In genomic region chr8:79372521-79372920, GRCm38 (mm10) we compare ENCODE assay signal across 14 mouse cellular contexts. TPM values are rescaled to one million over a fixed set of nuclear protein-coding genes. Genes with fewer than 3 reads are reported as not detected.
DNase-seq lines count a peak whose midpoint lies in the region; ATAC-seq and TF ChIP-seq lines count a peak whose summit lies in the region.
"Had no signal": no experiment of that assay in that cellular context is flagged by ENCODE, and none has a peak within 500 bp of the region (broad histone marks: within the 10 kb centered on the region; RNA-seq: fewer than 3 reads in every experiment).

No protein-coding gene starts in this region.

- no peaks in the 10 kb centered on the region for H3K9me3 ChIP-seq in liver, embryonic 12.5 days (replicated peaks)
- H3K9me3 ChIP-seq: embryonic facial prominence, embryonic 12.5 days; G1E; megakaryocyte, embryonic 14.5 days had no signal

- no peaks in the 10 kb centered on the region for H3K27me3 ChIP-seq in liver, adult 2 months (ENCODE audit: control insufficient read depth, insufficient read depth, low read length)
- 0 out of 2 replicates have a peak, but pooled peaks cover 6% of the 10 kb centered on the region for H3K27me3 ChIP-seq in liver, embryonic 12.5 days (replicated peaks)
- H3K27me3 ChIP-seq: embryonic facial prominence, embryonic 12.5 days; megakaryocyte, embryonic 14.5 days had no signal

- no peak for ATAC-seq in liver, embryonic 12.5 days
- no peak for ATAC-seq in frontal cortex, adult (ENCODE audit: low TSS enrichment)
- ATAC-seq: inflammation-experienced regulatory T-cells, adult 6 months had no signal

- WGBS in liver, adult 2 months = 4% methylated on average over 9 of the region's 9 CpGs
- WGBS in liver, embryonic 12.5 days (ENCODE audit: insufficient replicate concordance) = 64% methylated on average over 9 of the region's 9 CpGs

- no peak overlapping the region for H3K9ac ChIP-seq in liver, adult 2 months (ENCODE audit: low read depth, low read length)
- H3K9ac ChIP-seq in liver, embryonic 12.5 days = no peak overlapping the region
- H3K9ac ChIP-seq: embryonic facial prominence, embryonic 12.5 days had no signal

- no peak for TF ChIP-seq POLR2A in liver, adult 2 months (IDR thresholded peaks at IDR 0.05; ENCODE audit: extremely low read depth, insufficient read depth, low read length)

- no peak overlapping the region for H3K4me2 ChIP-seq in liver, embryonic 12.5 days
- H3K4me2 ChIP-seq: embryonic facial prominence, embryonic 12.5 days had no signal

- peaks cover 48% of the 10 kb centered on the region for H3K4me1 ChIP-seq in liver, adult 2 months (ENCODE audit: control insufficient read depth, insufficient read depth, low read length)
- peaks cover 47% of the 10 kb centered on the region for H3K4me1 ChIP-seq in liver, embryonic 12.5 days
- peaks cover 44% of the 10 kb centered on the region for H3K4me1 ChIP-seq in brown adipose tissue, adult 24 weeks (ENCODE audit: control insufficient read depth, insufficient read depth, insufficient read length, low read length)

- no peaks in the 10 kb centered on the region for H3K36me3 ChIP-seq in liver, adult 2 months (ENCODE audit: control insufficient read depth, insufficient read depth, low read length)
- peaks cover 22% of the 10 kb centered on the region for H3K36me3 ChIP-seq in liver, embryonic 12.5 days
- H3K36me3 ChIP-seq: G1E had no signal

- H3K4me3 ChIP-seq in liver, adult 2 months (ENCODE audit: insufficient read depth, low read depth, low read length) = no peak overlapping the region
- H3K4me3 ChIP-seq in liver, embryonic 12.5 days = no peak overlapping the region
- peak overlapping the region; percentile 43; the same call in 1 of the 2 replicates for H3K4me3 ChIP-seq in brown adipose tissue, adult 24 weeks (ENCODE audit: insufficient read depth, low read depth, low read length)
- H3K4me3 ChIP-seq: embryonic facial prominence, embryonic 12.5 days; megakaryocyte, embryonic 14.5 days had no signal

- no peak for TF ChIP-seq CTCF in liver, adult 2 months (IDR thresholded peaks at IDR 0.05; ENCODE audit: low read depth, low read length)

- H3K27ac ChIP-seq in liver, adult 2 months (replicated peaks; ENCODE audit: insufficient read depth, low read depth, low read length) = peak overlapping the region; percentile 59
- no peak overlapping the region; the same call in 1 of the 2 replicates for H3K27ac ChIP-seq in liver, embryonic 12.5 days
- peak overlapping the region; percentile 66 for H3K27ac ChIP-seq in brown adipose tissue, adult 24 weeks (replicated peaks; ENCODE audit: low read depth, low read length)
- H3K27ac ChIP-seq: embryonic facial prominence, embryonic 12.5 days had no signal

- peaks cover 37% of the 10 kb centered on the region for H3K79me2 ChIP-seq in liver, adult 2 months (ENCODE audit: control insufficient read depth, insufficient read depth, low read length)

- peak; percentile 94 for DNase-seq in liver, adult 2 months (ENCODE audit: extremely low read depth, low read depth, low spot score)
- peak; percentile 82 for DNase-seq in kidney, adult 9 months
- DNase-seq in skeletal muscle tissue, adult 2 months (ENCODE audit: low read depth, low spot score) = peak; percentile 42
- DNase-seq in gastrocnemius, adult 18-20 months (ENCODE audit: low spot score) = no peak
- DNase-seq: adrenal gland, postnatal 10 days; cerebellum, adult 18-20 months; thymus, postnatal 36 days had no signal

RNA-seq across cellular contexts. Expression of gene Smad1, which starts 26.8 kb away (rescaled TPM):
- 10.8 and 12.0 TPM in 2 replicates for total RNA-seq in liver, adult 2 months (2014; rRNA removed)
- 17.5 and 25.5 TPM in 2 replicates for polyA plus RNA-seq in liver, adult 2 months (2012; rRNA removed)
- 9.5 and 9.6 TPM in 2 replicates for polyA plus RNA-seq in liver, embryonic 12.5 days (2016; fragmentation: Nextera tagmentation; extraction: Ambion mirVana)
- polyA plus RNA-seq in brown adipose tissue, adult 24 weeks (2012; ENCODE audit: insufficient read depth, insufficient read length, missing spikeins) = 6.3 and 7.1 TPM in 2 replicates
- total RNA-seq in gastrocnemius, adult 18-20 months (2021) = 10 to 100 TPM in 1 of 2 experiments, 1 to 10 TPM in 1; 8.9 to 10.6 TPM
